Mouse (Mus musculus) activated CD4-positive, CD25-positive, alpha-beta regulatory T cell, adult 9 weeks (primary cell): ENCODE measurements around the gene Vmn1r2. TPM values are rescaled to one million over a fixed set of nuclear protein-coding genes. Genes with fewer than 3 reads are reported as not detected.

ENCODE experiments used
- polyA plus RNA-seq: library from polyadenylated mRNA; unstranded; fragments of 100-300 nt; shearing (Covaris generic); gene quantifications from one replicate; pipeline ENCODE4 v1.2.1, GENCODE M21; 2017

Gene Vmn1r2
- not detected for polyA plus RNA-seq

GRCm38 (mm10) chr4:3167020-3167419, at the start of gene Vmn1r2:
TSS of gene Vmn1r2 (plus strand) at chr4:3167320.

DNA sequence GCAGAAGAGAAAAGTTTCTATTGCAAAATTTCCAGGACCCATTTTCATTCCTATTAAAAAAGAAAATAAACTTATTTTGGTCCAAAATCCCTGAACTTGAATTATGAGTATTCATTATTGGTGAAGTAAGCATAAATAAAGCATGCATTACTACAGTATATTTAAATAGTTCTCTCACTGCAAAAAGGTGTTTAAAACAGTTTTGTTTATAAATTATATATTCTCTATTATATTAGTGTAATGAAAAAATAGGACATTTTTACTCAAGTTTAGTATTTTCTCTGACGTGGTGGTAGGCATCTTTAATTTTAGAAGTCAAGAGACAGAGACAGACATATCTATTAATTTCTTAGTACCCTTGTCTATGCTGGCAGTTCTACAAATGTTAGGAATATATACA, 18.1 kb downstream of the Vmn1r2 start, which contains the start of gene Vmn1r3:
Vmn1r3 (minus strand) TSS at position 101 of the 400 bp plus-strand sequence.

Other genes starting within 250 kb of the Vmn1r2 start
- not detected for gene Vmn1r3, start 18.0 kb downstream of the Vmn1r2 start, polyA plus RNA-seq